In the genomic region with DNA sequence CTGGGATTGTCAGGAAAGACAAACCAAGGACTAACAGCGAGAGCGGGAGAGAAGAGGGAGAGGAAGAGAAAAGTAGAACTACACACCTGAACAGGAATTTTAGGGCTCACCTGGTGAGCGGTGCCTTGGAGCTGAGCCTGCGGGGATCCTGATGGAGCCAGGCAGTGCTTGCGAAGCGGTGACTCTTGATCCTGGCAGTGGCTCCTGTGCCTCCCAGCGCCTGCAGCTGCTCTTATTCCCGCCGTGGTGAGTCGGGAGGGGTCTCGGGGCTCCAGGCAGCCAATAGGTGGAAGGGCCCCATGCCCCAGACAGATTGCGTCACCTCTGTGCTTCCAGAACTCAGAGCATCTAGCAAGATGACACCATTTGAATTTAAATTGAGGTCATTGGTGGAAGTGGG, we compare ENCODE assay signal across 8 mouse cellular contexts. TPM values are rescaled to one million over a fixed set of nuclear protein-coding genes. Genes with fewer than 3 reads are reported as not detected.
DNase-seq lines count a peak whose midpoint lies in the region; ATAC-seq and TF ChIP-seq lines count a peak whose summit lies in the region.

A gene (minus strand): TSS at position 256 of the 400 bp plus-strand sequence.

- peak; percentile 52 for DNase-seq in left cerebral cortex, postnatal 4 days
- no peak for DNase-seq in left cerebral cortex, adult 11 months (ENCODE audit: low spot score)
- peak; percentile 63 for DNase-seq in brain, embryonic 14.5 days (ENCODE audit: low read depth)
- peak; percentile 0 for DNase-seq in lung, postnatal 36 days
- no peak for DNase-seq in T-cell, adult 2 months (ENCODE audit: low spot score)
- no peak for DNase-seq in urinary bladder, adult 18-20 months (ENCODE audit: low spot score in 2 of 2)

- 0 out of 2 replicates have a peak, but pooled peaks have one; percentile 22 for ATAC-seq in embryonic facial prominence, embryonic 12.5 days (ENCODE audit: insufficient number of reproducible peaks, insufficient read depth, low FRiP score, low TSS enrichment)
- ATAC-seq in intestine, embryonic 16.5 days = peak; percentile 52; the same call in 1 of the 2 replicates

- H3K9me3 ChIP-seq in embryonic facial prominence, embryonic 12.5 days = no peaks in the 10 kb centered on the region
- H3K9me3 ChIP-seq in intestine, embryonic 16.5 days (ENCODE audit: control insufficient read depth, low read length) = no peaks in the 10 kb centered on the region

- intact Hi-C loops in left cerebral cortex, postnatal 4 days (cut with DNase I) = loop anchor here (10.0 kb wide), 1 partner anchor 131 kb away; no protein-coding TSS in a partner anchor

- H3K27me3 ChIP-seq in embryonic facial prominence, embryonic 12.5 days = peaks cover 27% of the 10 kb centered on the region
- H3K27me3 ChIP-seq in intestine, embryonic 16.5 days (replicated peaks; ENCODE audit: control insufficient read depth, insufficient read depth, low read length) = peaks cover 17% of the 10 kb centered on the region

- no peak within 1 kb of the TSS for H3K27ac ChIP-seq in embryonic facial prominence, embryonic 12.5 days
- no peak within 1 kb of the TSS for H3K27ac ChIP-seq in intestine, embryonic 16.5 days (ENCODE audit: low read length)

- H3K9ac ChIP-seq in embryonic facial prominence, embryonic 12.5 days = no peak within 1 kb of the TSS; the same call in 1 of the 2 replicates
- H3K9ac ChIP-seq in intestine, embryonic 16.5 days (ENCODE audit: low read depth, low read length) = peak within 1 kb of the TSS; percentile 42; the same call in 1 of the 2 replicates

- WGBS in embryonic facial prominence, embryonic 12.5 days = 0% methylated on average over 12 of the region's 12 CpGs
- WGBS in intestine, embryonic 16.5 days = under 1% methylated on average over 12 of the region's 12 CpGs

- H3K4me2 ChIP-seq in embryonic facial prominence, embryonic 12.5 days (replicated peaks) = peak within 1 kb of the TSS; percentile 86
- H3K4me2 ChIP-seq in intestine, embryonic 16.5 days (ENCODE audit: low read depth, low read length) = peak within 1 kb of the TSS; percentile 86

- peaks cover 4% of the 10 kb centered on the region; the same call in 1 of the 2 replicates for H3K4me1 ChIP-seq in embryonic facial prominence, embryonic 12.5 days
- 0 out of 2 replicates have a peak, but pooled peaks cover 2% of the 10 kb centered on the region for H3K4me1 ChIP-seq in intestine, embryonic 16.5 days (ENCODE audit: control insufficient read depth, insufficient read depth, low read length)

- H3K36me3 ChIP-seq in embryonic facial prominence, embryonic 12.5 days = no peaks in the 10 kb centered on the region
- H3K36me3 ChIP-seq in intestine, embryonic 16.5 days (ENCODE audit: control insufficient read depth, insufficient read depth, low read length) = no peaks in the 10 kb centered on the region

- TF ChIP-seq POLR2A in brain, embryonic 14.5 days (IDR thresholded peaks at IDR 0.05; ENCODE audit: borderline replicate concordance, extremely low read depth, insufficient read depth, insufficient read length, poor library complexity, severe bottlenecking) = no peak

- peak within 1 kb of the TSS; percentile 35 for H3K4me3 ChIP-seq in embryonic facial prominence, embryonic 12.5 days
- H3K4me3 ChIP-seq in intestine, embryonic 16.5 days (ENCODE audit: low read length) = peak within 1 kb of the TSS; percentile 52

- TF ChIP-seq CTCF in brain, embryonic 14.5 days (IDR thresholded peaks at IDR 0.05; ENCODE audit: borderline replicate concordance, extremely low read depth, insufficient read depth, insufficient read length) = no peak

RNA-seq across cellular contexts. Expression of the gene that starts here (rescaled TPM):
- 1 to 10 TPM; 1.6 to 1.7 TPM for total RNA-seq in left cerebral cortex, postnatal 4 days (2021)
- 6.7 and 11.1 TPM in 2 replicates for polyA plus RNA-seq in brain, embryonic 14.5 days (2012; rRNA removed)
- 23.6 and 25.7 TPM in 2 replicates for polyA plus RNA-seq in embryonic facial prominence, embryonic 12.5 days (2016; fragmentation: Nextera tagmentation; extraction: Ambion mirVana)
- 1.5 TPM in 2 replicates for polyA plus RNA-seq in intestine, embryonic 16.5 days (2015; fragmentation: Nextera tagmentation; extraction: Ambion mirVana)

Comparison
In these comparisons a context has a peak if more than half of its experiments do, and no peak if none do; other contexts are left out.
1. DNase-seq: peak in left cerebral cortex, postnatal 4 days (single experiment), brain, embryonic 14.5 days (single experiment) and lung, postnatal 36 days (single experiment); none in left cerebral cortex, adult 11 months (single experiment), T-cell, adult 2 months (single experiment) and urinary bladder, adult 18-20 months (0 of 2).